8 mouse cellular contexts compared by ENCODE assay signal in the genomic region with DNA sequence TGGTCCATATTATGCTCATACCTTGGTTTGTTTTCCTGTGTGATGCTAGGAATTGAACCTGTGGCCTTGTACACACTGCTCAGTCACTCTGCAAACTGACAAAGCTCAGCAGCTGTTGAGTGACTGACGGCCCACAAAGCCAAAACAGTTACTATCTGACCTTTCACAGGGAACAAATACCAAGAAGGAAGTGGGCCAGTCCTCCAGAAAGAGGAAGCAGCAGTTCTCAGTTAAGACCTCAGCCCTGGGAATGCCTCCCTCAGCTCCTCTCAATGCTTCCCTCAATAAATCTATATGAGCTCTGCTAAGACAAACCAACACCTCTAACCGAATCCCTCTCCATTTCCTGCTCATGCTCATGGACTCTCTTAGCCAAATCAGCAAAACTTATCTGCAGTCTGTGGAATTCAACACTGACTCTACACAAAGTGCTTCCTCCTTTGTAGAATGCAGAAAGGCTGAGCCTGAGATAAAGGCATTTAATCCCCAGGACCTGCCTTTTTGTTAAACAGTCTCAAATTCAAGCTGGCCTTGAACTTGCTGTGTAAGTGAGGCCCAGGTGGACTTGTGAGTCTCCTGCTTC. TPM values are rescaled to one million over a fixed set of nuclear protein-coding genes. Genes with fewer than 3 reads are reported as not detected.
DNase-seq lines count a peak whose midpoint lies in the region; ATAC-seq and TF ChIP-seq lines count a peak whose summit lies in the region.

No protein-coding gene starts in this region.

- no peak for TF ChIP-seq CTCF in cerebellum, adult 2 months (IDR thresholded peaks at IDR 0.05; ENCODE audit: borderline replicate concordance, insufficient read depth, low read depth, low read length)

- peaks cover 14% of the 10 kb centered on the region for H3K36me3 ChIP-seq in hindbrain, embryonic 12.5 days

- no peaks in the 10 kb centered on the region for H3K4me1 ChIP-seq in cerebellum, adult 2 months (ENCODE audit: control insufficient read depth, insufficient read depth, low read length)
- H3K4me1 ChIP-seq in hindbrain, embryonic 12.5 days = no peaks in the 10 kb centered on the region

- H3K9me3 ChIP-seq in hindbrain, embryonic 12.5 days (replicated peaks) = no peaks in the 10 kb centered on the region

- H3K4me3 ChIP-seq in cerebellum, adult 2 months (replicated peaks; ENCODE audit: insufficient read depth, low read depth, low read length) = no peak overlapping the region
- no peak overlapping the region for H3K4me3 ChIP-seq in hindbrain, embryonic 12.5 days

- no peak for TF ChIP-seq POLR2A in cerebellum, adult 2 months (IDR thresholded peaks at IDR 0.05; ENCODE audit: borderline replicate concordance, insufficient read depth, low read length)

- no peak overlapping the region for H3K4me2 ChIP-seq in hindbrain, embryonic 12.5 days (replicated peaks)

- peak; percentile 30 for DNase-seq in kidney, adult 9 months
- no peak for DNase-seq in kidney, adult 11 months
- DNase-seq in brain, adult 2 months (ENCODE audit: low read depth, low spot score) = peak; percentile 20
- DNase-seq in liver = peak; percentile 19
- no peak for DNase-seq in cerebellum, adult 2 months
- no peak for DNase-seq in gastrocnemius, postnatal 4 days (ENCODE audit: low spot score in 2 of 2)

- no peak overlapping the region for H3K27ac ChIP-seq in cerebellum, adult 2 months (ENCODE audit: insufficient read depth, low read length)
- H3K27ac ChIP-seq in hindbrain, embryonic 12.5 days = no peak overlapping the region

- 87% methylated on average over 2 of the region's 2 CpGs for WGBS in cerebellum, adult 2 months
- 89% methylated on average over 2 of the region's 2 CpGs for WGBS in hindbrain, embryonic 12.5 days

- peak; percentile 95 for ATAC-seq in monocyte, adult 5-6 weeks (replicated peaks; ENCODE audit: insufficient number of reproducible peaks, low FRiP score, low TSS enrichment, poor library complexity, severe bottlenecking)
- no peak for ATAC-seq in hindbrain, embryonic 12.5 days (ENCODE audit: low FRiP score)

- H3K27me3 ChIP-seq in cerebellum, adult 2 months (ENCODE audit: control insufficient read depth, insufficient read depth, low read length) = no peaks in the 10 kb centered on the region
- H3K27me3 ChIP-seq in hindbrain, embryonic 12.5 days = no peaks in the 10 kb centered on the region

- no peak overlapping the region for H3K9ac ChIP-seq in hindbrain, embryonic 12.5 days

RNA-seq across cellular contexts. Expression of a gene that starts 17.3 kb away (rescaled TPM):
- total RNA-seq in monocyte, adult 5-6 weeks (2017) = 18.9 to 29.8 TPM (median 24.5 TPM) in 3 replicates
- polyA plus RNA-seq in cerebellum, adult 2 months (2012; rRNA removed) = 25.9 and 26.9 TPM in 2 replicates
- total RNA-seq in gastrocnemius, postnatal 4 days (2021) = 10 to 100 TPM; 11.7 to 12.6 TPM
- 13.5 and 13.8 TPM in 2 replicates for polyA plus RNA-seq in hindbrain, embryonic 12.5 days (2016; fragmentation: Nextera tagmentation; extraction: Ambion mirVana)

RNA-seq across cellular contexts. Expression of a gene that starts 17.5 kb away (rescaled TPM):
- 1.8 to 5.4 TPM (median 4.0 TPM) in 3 replicates for total RNA-seq in monocyte, adult 5-6 weeks (2017)
- polyA plus RNA-seq in cerebellum, adult 2 months (2012; rRNA removed) = 2.2 and 2.3 TPM in 2 replicates
- total RNA-seq in gastrocnemius, postnatal 4 days (2021) = under 1 TPM; 0.29 to 0.52 TPM
- polyA plus RNA-seq in hindbrain, embryonic 12.5 days (2016; fragmentation: Nextera tagmentation; extraction: Ambion mirVana) = 3.7 and 5.3 TPM in 2 replicates

RNA-seq across cellular contexts. Expression of a gene that starts 39.7 kb away (rescaled TPM):
- 1.2 TPM in 1 of 3 replicates, not detected in the others for total RNA-seq in monocyte, adult 5-6 weeks (2017)
- 0.90 and 2.5 TPM in 2 replicates for polyA plus RNA-seq in cerebellum, adult 2 months (2012; rRNA removed)
- 1 to 10 TPM in 1 of 2 experiments, under 1 TPM in 1; 0.98 to 3.5 TPM for total RNA-seq in gastrocnemius, postnatal 4 days (2021)
- 2.9 and 4.1 TPM in 2 replicates for polyA plus RNA-seq in hindbrain, embryonic 12.5 days (2016; fragmentation: Nextera tagmentation; extraction: Ambion mirVana)

RNA-seq across cellular contexts. Expression of a gene that starts 51.2 kb away (rescaled TPM):
- 5.8 to 10.3 TPM (median 7.0 TPM) in 3 replicates for total RNA-seq in monocyte, adult 5-6 weeks (2017)
- polyA plus RNA-seq in cerebellum, adult 2 months (2012; rRNA removed) = 50.0 and 50.4 TPM in 2 replicates
- total RNA-seq in gastrocnemius, postnatal 4 days (2021) = 10 to 100 TPM; 29.5 to 34.0 TPM
- polyA plus RNA-seq in hindbrain, embryonic 12.5 days (2016; fragmentation: Nextera tagmentation; extraction: Ambion mirVana) = 22.5 and 23.6 TPM in 2 replicates

Comparison
In these comparisons a context has a peak if more than half of its experiments do, and no peak if none do; other contexts are left out.
1. DNase-seq: peak in kidney, adult 9 months (single experiment), brain, adult 2 months (single experiment) and liver (single experiment); none in kidney, adult 11 months (single experiment), cerebellum, adult 2 months (0 of 2) and gastrocnemius, postnatal 4 days (0 of 2).